Mouse (Mus musculus) ES-E14 (cell line): ENCODE data around the gene 2410015M20Rik.

Source experiments
- ZC3H11A ChIP-seq: IDR thresholded peaks from 2 replicates; pipeline ENCODE4 v1.6.1; 2012; ENCODE audit warnings: low read depth, mild to moderate bottlenecking, inconsistent platforms, low read length, borderline replicate concordance
- ZNF384 ChIP-seq: IDR thresholded peaks from 2 replicates; pipeline ENCODE4 v1.6.1; 2012; ENCODE audit warnings: low read depth, low read length, inconsistent platforms

- TF ChIP-seq ZNF384, result no peak
- no peak for TF ChIP-seq ZC3H11A
These were observed 26.5 kb downstream of the 2410015M20Rik start for GRCm38 (mm10) chr17:56583071-56583470.
